Mouse (Mus musculus) bone marrow macrophage, adult 2 months (primary cell): ENCODE measurements around the gene Mapkapk5. TPM values are rescaled to one million over a fixed set of nuclear protein-coding genes. Genes with fewer than 3 reads are reported as not detected.
"Not testable (repeated sequence)": the region's sequence is repeated elsewhere in the genome, so short reads cannot be mapped to it uniquely, and the experiment has no call there.

Source experiments
- H3K27ac ChIP-seq: 2 replicates; pipeline ENCODE4 v1.5.1; 2012; ENCODE audit warnings: low read depth, low read length; ENCODE audit not compliant: insufficient read depth
- H3K4me1 ChIP-seq: 2 replicates; pipeline ENCODE4 v1.6.1; 2012; ENCODE audit warnings: low read length; ENCODE audit not compliant: control insufficient read depth, insufficient read depth
- H3K4me3 ChIP-seq: 2 replicates; pipeline ENCODE4 v1.5.1; 2012; ENCODE audit warnings: mild to moderate bottlenecking, low read length, moderate library complexity; ENCODE audit not compliant: insufficient read depth
- CTCF ChIP-seq: IDR thresholded peaks from 2 replicates; pipeline ENCODE4 v1.5.1; 2012; ENCODE audit warnings: low read depth, mild to moderate bottlenecking, low read length, moderate library complexity
- POLR2A ChIP-seq: IDR thresholded peaks from 2 replicates; pipeline ENCODE4 v1.6.1; 2012; ENCODE audit warnings: mild to moderate bottlenecking, low read depth, low read length, borderline replicate concordance
- polyA plus RNA-seq: library from polyadenylated mRNA; stranded (reverse); fragments of >200 nt; gene quantifications from 2 replicates; pipeline ENCODE4 v1.2.4, GENCODE M21; 2012; ENCODE audit not compliant: missing spikeins, insufficient read depth, insufficient read length

Mapkapk5 gene
- polyA plus RNA-seq, 1 experiment = 75.7 TPM

DNA sequence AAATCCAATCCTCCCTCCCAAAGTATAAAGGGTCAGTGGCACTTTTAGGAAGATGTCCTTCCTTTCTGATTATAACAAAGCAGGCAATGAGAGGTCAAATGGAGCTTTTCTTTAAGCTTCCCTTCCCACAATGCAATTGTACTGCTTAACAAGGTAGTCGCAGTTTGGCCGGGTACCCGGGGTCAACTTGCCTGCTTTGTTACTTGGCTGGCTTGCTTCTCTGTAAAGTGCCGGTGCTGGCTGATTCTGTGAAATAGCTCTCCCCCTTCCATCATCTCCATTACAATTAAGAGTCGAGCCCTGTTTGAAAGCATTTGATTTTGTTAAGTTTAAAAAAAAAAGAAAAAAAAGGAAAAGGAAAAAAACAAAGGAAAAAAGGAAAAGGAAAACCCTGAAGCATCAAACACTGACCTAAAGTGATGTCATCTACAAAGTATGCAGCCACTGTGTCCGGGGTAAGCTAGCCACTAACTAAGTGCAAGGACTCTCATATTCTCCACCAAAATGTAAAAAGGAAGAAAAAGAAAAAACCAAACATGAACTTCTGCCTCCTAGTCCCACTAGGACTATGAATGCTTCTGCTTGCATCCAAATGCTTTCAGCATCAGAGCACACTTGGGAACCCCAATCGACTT is 8.7 kb downstream of the Mapkapk5 start:
- H3K4me3 ChIP-seq = no peak overlapping the region
- H3K4me1 ChIP-seq = peaks cover 5% of the 10 kb centered on the region; the same call in 1 of the 2 replicates
- no peak overlapping the region for H3K27ac ChIP-seq
- TF ChIP-seq CTCF (no peak), POLR2A (no peak)

GRCm38 (mm10) chr5:121535116-121535515 is 10.6 kb downstream of the Mapkapk5 start:
- H3K27ac ChIP-seq = no peak overlapping the region
- peaks cover 5% of the 10 kb centered on the region; the same call in 1 of the 2 replicates for H3K4me1 ChIP-seq
- no peak for TF ChIP-seq POLR2A
- no peak for TF ChIP-seq CTCF
- no peak overlapping the region for H3K4me3 ChIP-seq

DNA sequence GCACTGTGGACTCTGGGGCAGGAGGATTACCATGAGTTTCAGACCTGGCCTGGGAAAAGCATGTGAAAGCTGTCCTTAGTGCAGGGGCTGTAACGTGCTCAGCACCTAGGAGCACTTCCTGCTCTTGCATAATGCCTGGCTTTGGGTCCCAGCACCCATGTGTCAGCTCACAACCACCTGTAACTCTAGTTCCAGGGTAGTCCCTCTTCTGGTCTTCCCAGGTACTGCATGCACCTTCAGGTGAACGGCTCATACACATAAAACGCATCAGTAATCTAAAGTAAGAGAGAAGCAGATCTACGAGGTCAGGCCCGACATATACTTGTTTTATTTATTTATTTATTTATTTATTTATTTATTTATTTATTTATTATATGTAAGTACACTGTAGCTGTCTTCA is 11.2 kb downstream of the Mapkapk5 start:
- Histone ChIP-seq H3K4me3 (no peak overlapping the region), H3K4me1 (peaks cover 5% of the 10 kb centered on the region; the same call in 1 of the 2 replicates), H3K27ac (no peak overlapping the region)
- TF ChIP-seq CTCF (no peak), POLR2A (no peak)

GRCm38 (mm10) chr5:121526961-121527360 is 18.7 kb downstream of the Mapkapk5 start:
- H3K27ac ChIP-seq = no peak overlapping the region
- TF ChIP-seq CTCF (no peak), POLR2A (no peak)
- no peak overlapping the region for H3K4me3 ChIP-seq
- H3K4me1 ChIP-seq = no peaks in the 10 kb centered on the region

DNA sequence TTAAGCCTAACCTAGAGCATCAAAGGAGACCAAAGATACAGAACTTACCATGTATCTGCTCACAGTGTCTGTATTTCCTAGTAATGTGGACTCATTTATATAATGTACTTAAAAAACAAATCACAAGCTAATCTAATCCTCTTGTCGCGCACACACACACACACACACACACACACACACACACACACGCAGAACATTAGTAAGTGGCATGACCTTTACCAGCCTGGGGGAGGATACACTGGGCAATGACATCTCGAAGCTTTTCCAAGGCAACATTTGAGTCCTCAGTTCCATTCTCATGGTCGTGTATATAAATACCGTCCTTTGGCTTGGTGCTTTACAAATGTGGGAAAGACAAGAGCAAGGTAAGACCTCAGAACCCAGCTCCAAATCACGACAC is 19.2 kb downstream of the Mapkapk5 start:
- TF ChIP-seq POLR2A (no peak), CTCF (no peak)
- Histone ChIP-seq H3K27ac (no peak overlapping the region), H3K4me1 (no peaks in the 10 kb centered on the region), H3K4me3 (no peak overlapping the region)

DNA sequence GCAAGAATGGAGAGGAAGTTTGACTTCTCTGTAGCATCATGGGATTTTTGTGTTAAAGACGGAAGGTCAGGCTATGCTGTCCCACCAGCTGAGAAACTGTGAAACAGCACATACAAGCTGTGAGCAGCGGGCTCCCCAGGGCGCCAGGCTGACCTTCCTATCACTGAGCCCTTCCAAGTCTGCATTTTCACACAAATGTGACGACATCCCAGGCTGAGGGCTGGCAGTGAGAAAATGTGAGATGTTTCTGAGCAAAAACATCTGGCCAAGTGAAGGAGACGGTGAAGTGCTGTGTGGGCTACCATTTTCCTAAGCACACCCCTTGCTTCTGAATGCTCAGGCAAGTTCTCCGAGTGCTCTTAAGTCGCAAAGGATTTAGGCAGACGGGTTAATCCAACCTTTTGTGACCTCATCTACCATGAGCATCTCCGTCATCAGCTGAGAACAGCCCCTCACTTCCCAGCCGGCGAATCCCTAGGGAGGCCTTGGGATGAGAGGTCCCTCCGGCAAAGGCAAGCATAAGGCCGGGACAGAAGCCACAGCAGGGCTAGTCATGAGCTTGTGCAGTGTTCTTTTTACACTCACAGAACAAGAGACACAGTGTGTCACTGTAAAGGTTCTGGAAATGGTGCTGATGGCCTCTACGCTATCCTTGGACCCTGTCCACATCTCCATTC is 19.8 kb downstream of the Mapkapk5 start:
- no peak for TF ChIP-seq CTCF
- no peak for TF ChIP-seq POLR2A
- Histone ChIP-seq H3K27ac (no peak overlapping the region), H3K4me3 (no peak overlapping the region), H3K4me1 (no peaks in the 10 kb centered on the region)

DNA sequence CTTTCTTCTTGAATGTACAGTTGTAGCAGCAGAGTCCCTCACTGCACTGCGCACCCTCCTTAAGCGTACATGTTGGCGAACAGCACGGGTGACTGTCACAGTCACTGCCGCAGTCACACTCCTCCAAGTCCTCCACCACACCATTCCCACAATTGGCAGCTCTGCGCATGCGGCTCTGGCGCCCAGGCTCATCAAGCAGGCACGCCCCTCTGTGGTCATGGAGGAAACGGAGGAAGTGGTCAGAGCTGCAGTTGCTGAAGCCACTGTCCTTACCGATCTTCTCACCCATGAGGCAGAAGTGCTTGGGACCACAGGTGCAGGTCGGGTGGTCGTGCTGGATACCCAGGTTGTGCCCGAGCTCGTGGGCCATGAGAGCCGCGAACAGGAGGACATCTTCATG is 25.9 kb downstream of the Mapkapk5 start:
- not testable (repeated sequence) for H3K27ac ChIP-seq, H3K4me1 ChIP-seq, H3K4me3 ChIP-seq

DNA sequence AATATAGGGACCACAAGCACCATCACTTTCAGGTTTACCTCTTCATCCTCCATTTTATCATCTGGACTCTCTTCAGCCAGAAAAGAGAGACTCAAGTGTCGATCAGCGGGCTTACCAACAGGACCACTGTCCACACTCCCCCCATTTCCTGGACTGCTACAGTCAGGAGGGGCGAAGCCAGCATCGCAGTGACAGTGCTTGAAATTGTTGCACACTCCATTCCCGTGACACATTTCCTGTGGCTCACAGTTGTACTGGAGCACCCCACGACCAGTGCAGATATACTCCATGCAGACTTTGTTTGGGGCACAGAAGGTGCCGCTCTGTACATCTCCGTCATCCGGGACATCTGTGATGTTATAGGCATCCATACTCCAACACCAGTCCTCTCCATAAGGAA is 26.7 kb downstream of the Mapkapk5 start:
- Histone ChIP-seq H3K27ac (no peak overlapping the region), H3K4me3 (no peak overlapping the region), H3K4me1 (no peaks in the 10 kb centered on the region)
- TF ChIP-seq CTCF = no peak
- no peak for TF ChIP-seq POLR2A

GRCm38 (mm10) chr5:121510009-121510408 is 35.7 kb downstream of the Mapkapk5 start:
- Histone ChIP-seq H3K4me1 (no peaks in the 10 kb centered on the region), H3K27ac (no peak overlapping the region), H3K4me3 (no peak overlapping the region)
- TF ChIP-seq CTCF (no peak), POLR2A (no peak)

DNA sequence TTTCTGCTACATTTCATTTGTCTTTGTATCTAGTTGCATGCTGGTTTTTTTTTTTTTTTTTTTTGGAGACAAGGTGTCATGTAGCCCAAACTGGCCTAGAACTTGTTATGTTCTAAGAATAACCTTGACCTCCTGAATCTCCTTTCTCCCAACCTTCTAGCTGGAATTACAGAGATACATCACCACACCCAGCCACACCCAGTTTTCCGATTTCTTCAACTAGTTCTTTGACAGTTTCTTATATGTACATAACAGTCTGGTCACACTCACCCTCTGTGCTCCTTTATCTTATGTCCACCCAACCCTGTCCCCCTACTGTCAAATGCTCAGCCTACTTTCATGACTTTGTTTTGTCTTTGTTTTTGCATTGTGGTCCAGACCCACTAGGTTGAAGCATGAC is 38.9 kb downstream of the Mapkapk5 start:
- no peaks in the 10 kb centered on the region for H3K4me1 ChIP-seq
- TF ChIP-seq POLR2A (no peak), CTCF (no peak)
- H3K27ac ChIP-seq = no peak overlapping the region
- no peak overlapping the region for H3K4me3 ChIP-seq

DNA sequence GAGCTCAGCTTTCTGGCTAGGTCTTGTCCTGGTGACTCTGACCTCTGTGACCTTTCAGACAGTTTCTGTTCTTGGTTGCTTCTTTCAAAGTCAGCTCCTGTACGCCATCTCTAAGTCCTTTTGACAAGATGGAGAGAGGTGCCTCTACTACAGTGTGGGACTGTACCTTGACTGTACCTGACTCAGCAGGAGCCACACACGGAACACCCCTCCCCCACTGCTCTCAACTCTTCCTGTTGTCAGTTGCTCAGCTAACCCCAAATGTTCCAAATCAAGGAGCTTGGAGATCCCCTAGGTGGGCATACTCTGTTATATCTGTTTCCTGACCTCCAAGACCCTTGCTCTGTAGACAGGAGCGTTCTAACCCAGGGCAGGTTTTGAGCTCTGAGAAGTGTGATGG is 42.5 kb downstream of the Mapkapk5 start, which contains the start of gene Adam1b:
TSS of gene Adam1b (minus strand) at position 205 of the 400 bp plus-strand sequence.
- no peak within 1 kb of the TSS for H3K27ac ChIP-seq
- no peak for TF ChIP-seq CTCF
- peaks cover 13% of the 10 kb centered on the region for H3K4me1 ChIP-seq
- H3K4me3 ChIP-seq = no peak within 1 kb of the TSS

- peaks cover 13% of the 10 kb centered on the region for H3K4me1 ChIP-seq
- not testable (repeated sequence) for H3K27ac ChIP-seq
- H3K4me3 ChIP-seq = peak overlapping the region; percentile 41
Measured at GRCm38 (mm10) chr5:121501424-121501996, 44.2 kb downstream of the Mapkapk5 start.
